Comparison of ENCODE assay signal across 13 mouse cellular contexts in the genomic region with DNA sequence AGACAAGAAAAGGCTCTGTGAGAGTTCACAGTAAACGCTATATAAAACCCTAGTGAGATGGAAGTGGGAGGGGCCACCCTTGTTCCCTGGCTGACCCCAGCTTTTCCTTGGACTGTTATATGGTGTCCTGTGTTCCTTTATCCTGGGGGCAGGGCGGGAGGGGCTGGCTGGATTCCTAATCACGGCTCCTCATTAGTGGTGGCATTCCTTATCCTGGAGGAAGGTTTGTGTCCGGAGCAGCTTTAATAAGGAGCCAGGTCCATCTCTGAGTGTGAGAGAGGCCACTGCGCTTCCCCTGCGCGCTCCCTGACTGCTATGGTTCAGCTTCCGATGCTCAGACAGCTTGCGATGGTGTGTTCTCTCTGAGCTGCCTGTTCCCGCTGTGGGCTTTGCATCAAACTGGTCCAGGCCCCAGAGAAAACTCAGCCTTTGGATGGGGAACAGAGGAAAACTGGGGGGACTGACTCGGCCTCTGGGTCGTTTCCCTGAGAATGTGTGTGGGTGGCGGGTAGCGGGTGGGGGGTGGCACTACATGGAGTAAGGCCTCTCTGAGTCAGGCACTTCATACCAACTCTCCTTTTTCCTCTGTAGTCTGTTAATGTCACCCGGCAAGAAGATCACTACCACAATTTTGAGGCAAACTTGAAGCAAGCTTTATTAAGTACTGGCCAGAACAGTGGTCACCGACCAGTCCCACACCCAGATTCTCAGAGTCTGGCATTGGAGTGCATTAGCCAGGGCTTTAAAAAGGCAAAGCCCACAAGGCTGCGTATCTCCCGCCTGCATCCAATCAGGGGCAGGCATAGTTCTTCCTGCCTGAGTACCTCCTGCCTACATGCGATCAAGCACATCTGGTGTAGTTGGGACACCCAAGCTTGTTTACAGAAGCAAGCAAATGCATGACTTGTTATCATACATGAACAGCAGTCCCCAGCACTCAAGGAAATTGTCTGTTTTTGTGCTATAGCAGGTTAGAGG. TPM values are rescaled to one million over a fixed set of nuclear protein-coding genes. Genes with fewer than 3 reads are reported as not detected.
DNase-seq lines count a peak whose midpoint lies in the region; ATAC-seq and TF ChIP-seq lines count a peak whose summit lies in the region.
"Had no signal": no experiment of that assay in that cellular context is flagged by ENCODE, and none has a peak within 500 bp of the region (broad histone marks: within the 10 kb centered on the region; RNA-seq: fewer than 3 reads in every experiment).

No protein-coding gene starts in this region.

- H3K9ac ChIP-seq in liver, postnatal 0 days (replicated peaks) = no peak overlapping the region
- H3K9ac ChIP-seq in embryonic facial prominence, embryonic 14.5 days (ENCODE audit: low read depth, low read length) = no peak overlapping the region
- H3K9ac ChIP-seq in stomach, embryonic 14.5 days (replicated peaks; ENCODE audit: low read depth, low read length) = no peak overlapping the region
- H3K9ac ChIP-seq: heart, embryonic 15.5 days; liver, embryonic 13.5 days had no signal

- DNase-seq in liver, postnatal 0 days = no peak
- DNase-seq in liver (no peak), NIH3T3 (ENCODE audit: low read depth) (peak; percentile 44)
- peak; percentile 23 for DNase-seq in embryonic facial prominence, embryonic 14.5 days (ENCODE audit: low spot score)
- DNase-seq in adrenal gland, postnatal 10 days = no peak
- DNase-seq in layer of hippocampus, postnatal 36 days = no peak
- DNase-seq: cerebellum, postnatal 10 days; gastrocnemius, postnatal 10 days; kidney, postnatal 10 days; liver, embryonic 13.5 days had no signal

- 63% methylated on average over 19 of the region's 19 CpGs for WGBS in liver, postnatal 0 days (ENCODE audit: insufficient replicate concordance)
- WGBS in embryonic facial prominence, embryonic 14.5 days = 44% methylated on average over 19 of the region's 19 CpGs
- 56% methylated on average over 19 of the region's 19 CpGs for WGBS in stomach, embryonic 14.5 days

- no peak overlapping the region for H3K4me3 ChIP-seq in liver, postnatal 0 days (ENCODE audit: low read depth, low read length)
- no peak overlapping the region for H3K4me3 ChIP-seq in embryonic facial prominence, embryonic 14.5 days (ENCODE audit: low read depth, low read length)
- no peak overlapping the region for H3K4me3 ChIP-seq in stomach, embryonic 14.5 days (ENCODE audit: low read depth, low read length)
- H3K4me3 ChIP-seq: heart, embryonic 15.5 days; liver, embryonic 13.5 days had no signal

- no peaks in the 10 kb centered on the region for H3K9me3 ChIP-seq in liver, postnatal 0 days (ENCODE audit: low read length)
- H3K9me3 ChIP-seq in embryonic facial prominence, embryonic 14.5 days (ENCODE audit: control insufficient read depth, low read length) = no peaks in the 10 kb centered on the region
- no peaks in the 10 kb centered on the region for H3K9me3 ChIP-seq in stomach, embryonic 14.5 days (ENCODE audit: control insufficient read depth, low read depth, low read length)
- H3K9me3 ChIP-seq: heart, embryonic 15.5 days; liver, embryonic 13.5 days had no signal

- TF ChIP-seq EP300 in liver, postnatal 0 days (IDR thresholded peaks at IDR 0.05; ENCODE audit: low read depth) = no peak

- no peak overlapping the region for H3K27ac ChIP-seq in liver, postnatal 0 days (ENCODE audit: low read depth)
- no peak overlapping the region for H3K27ac ChIP-seq in embryonic facial prominence, embryonic 14.5 days (replicated peaks; ENCODE audit: low read depth, low read length)
- 0 out of 2 replicates have a peak overlapping the region, but pooled peaks have one; percentile 0 for H3K27ac ChIP-seq in stomach, embryonic 14.5 days (ENCODE audit: low read length)
- H3K27ac ChIP-seq: heart, embryonic 15.5 days; hindbrain, postnatal 0 days; liver, embryonic 13.5 days had no signal

- H3K36me3 ChIP-seq in liver, postnatal 0 days (replicated peaks; ENCODE audit: insufficient read depth, low read length) = no peaks in the 10 kb centered on the region
- no peaks in the 10 kb centered on the region for H3K36me3 ChIP-seq in embryonic facial prominence, embryonic 14.5 days (ENCODE audit: control insufficient read depth, insufficient read depth, low read length)
- no peaks in the 10 kb centered on the region for H3K36me3 ChIP-seq in stomach, embryonic 14.5 days (ENCODE audit: control insufficient read depth, insufficient read depth, low read length)
- H3K36me3 ChIP-seq: heart, embryonic 15.5 days; liver, embryonic 13.5 days had no signal

- 0 out of 2 replicates have a peak, but pooled peaks have one; percentile 17 for ATAC-seq in liver, postnatal 0 days
- ATAC-seq in embryonic facial prominence, embryonic 14.5 days (ENCODE audit: low read depth) = no peak
- ATAC-seq in stomach, embryonic 14.5 days (ENCODE audit: insufficient number of reproducible peaks, insufficient read depth, low FRiP score, low read depth) = no peak
- ATAC-seq: hindbrain, postnatal 0 days had no signal

- H3K4me1 ChIP-seq in liver, postnatal 0 days (ENCODE audit: insufficient read depth) = no peaks in the 10 kb centered on the region
- no peaks in the 10 kb centered on the region for H3K4me1 ChIP-seq in embryonic facial prominence, embryonic 14.5 days (ENCODE audit: control insufficient read depth, insufficient read depth, low read length)
- peaks cover 33% of the 10 kb centered on the region for H3K4me1 ChIP-seq in stomach, embryonic 14.5 days (ENCODE audit: control insufficient read depth, insufficient read depth, low read length)
- H3K4me1 ChIP-seq: liver, embryonic 13.5 days had no signal

- no peaks in the 10 kb centered on the region for H3K27me3 ChIP-seq in liver, postnatal 0 days (ENCODE audit: insufficient read depth, low read length)
- H3K27me3 ChIP-seq in embryonic facial prominence, embryonic 14.5 days (replicated peaks; ENCODE audit: control insufficient read depth, insufficient read depth, low read length) = no peaks in the 10 kb centered on the region; the same call in 1 of the 2 replicates
- no peaks in the 10 kb centered on the region for H3K27me3 ChIP-seq in stomach, embryonic 14.5 days (ENCODE audit: control insufficient read depth, insufficient read depth, low read length)

- no peak for TF ChIP-seq CTCF in liver, postnatal 0 days (IDR thresholded peaks at IDR 0.05; ENCODE audit: low read depth)

- H3K4me2 ChIP-seq in liver, postnatal 0 days (ENCODE audit: low read depth, low read length) = no peak overlapping the region
- no peak overlapping the region for H3K4me2 ChIP-seq in embryonic facial prominence, embryonic 14.5 days (ENCODE audit: low read depth, low read length)
- H3K4me2 ChIP-seq in stomach, embryonic 14.5 days (replicated peaks; ENCODE audit: low read depth, low read length) = no peak overlapping the region
- H3K4me2 ChIP-seq: heart, embryonic 15.5 days; liver, embryonic 13.5 days had no signal

RNA-seq across cellular contexts. Expression of gene Slc4a8, which starts 13.9 kb away (rescaled TPM):
- polyA plus RNA-seq in liver, postnatal 0 days (2015; fragmentation: Nextera tagmentation; extraction: Ambion mirVana) = 1.0 and 1.1 TPM in 2 replicates
- polyA plus RNA-seq in embryonic facial prominence, embryonic 14.5 days (2014; fragmentation: Nextera tagmentation; extraction: Ambion mirVana) = 3.1 and 4.3 TPM in 2 replicates
- 5.6 and 5.7 TPM in 2 replicates for polyA plus RNA-seq in stomach, embryonic 14.5 days (2014; fragmentation: Nextera tagmentation; extraction: Ambion mirVana)
- 10 to 100 TPM in 1 of 2 experiments, 1 to 10 TPM in 1; 9.5 to 12.6 TPM for total RNA-seq in adrenal gland, postnatal 10 days (2021)
- 10 to 100 TPM; 79.4 to 90.0 TPM for total RNA-seq in layer of hippocampus, postnatal 36 days (2021)

RNA-seq across cellular contexts. Expression of gene Galnt6, which starts 46.3 kb away (rescaled TPM):
- 1.3 and 1.6 TPM in 2 replicates for polyA plus RNA-seq in liver, postnatal 0 days (2015; fragmentation: Nextera tagmentation; extraction: Ambion mirVana)
- polyA plus RNA-seq in embryonic facial prominence, embryonic 14.5 days (2014; fragmentation: Nextera tagmentation; extraction: Ambion mirVana) = 1.5 and 2.1 TPM in 2 replicates
- polyA plus RNA-seq in stomach, embryonic 14.5 days (2014; fragmentation: Nextera tagmentation; extraction: Ambion mirVana) = 3.0 and 3.3 TPM in 2 replicates
- 1 to 10 TPM; 9.6 to 9.9 TPM for total RNA-seq in adrenal gland, postnatal 10 days (2021)
- 1 to 10 TPM; 5.5 to 6.0 TPM for total RNA-seq in layer of hippocampus, postnatal 36 days (2021)

Comparison
In these comparisons a context has a peak if more than half of its experiments do, and no peak if none do; other contexts are left out.
1. DNase-seq: peak in NIH3T3 (single experiment) and embryonic facial prominence, embryonic 14.5 days (single experiment); none in liver, postnatal 0 days (single experiment), liver (single experiment), adrenal gland, postnatal 10 days (single experiment) and layer of hippocampus, postnatal 36 days (0 of 2).